Mouse (Mus musculus) ES-Bruce4 (cell line): ENCODE results near the gene Fam184a.

Source experiments
- CTCF ChIP-seq: IDR thresholded peaks from one replicate; pipeline ENCODE4 v1.8.1; 2011; ENCODE audit warnings: low read depth, low read length
- EP300 ChIP-seq: IDR thresholded peaks from 2 replicates; pipeline ENCODE4 v1.6.1; 2011; ENCODE audit warnings: low read depth, low read length; ENCODE audit not compliant: insufficient read depth

- TF ChIP-seq CTCF, result no peak
- TF ChIP-seq EP300, result no peak
These were observed 109.4 kb downstream of the Fam184a start for GRCm38 (mm10) chr10:53641507-53641906.
